In genomic region chr4:132077445-132077844, GRCm38 (mm10) we compare ENCODE assay signal across 11 mouse cellular contexts. TPM values are rescaled to one million over a fixed set of nuclear protein-coding genes. Genes with fewer than 3 reads are reported as not detected.
DNase-seq lines count a peak whose midpoint lies in the region; ATAC-seq and TF ChIP-seq lines count a peak whose summit lies in the region.
"Had no signal": no experiment of that assay in that cellular context is flagged by ENCODE, and none has a peak within 500 bp of the region (broad histone marks: within the 10 kb centered on the region; RNA-seq: fewer than 3 reads in every experiment).

No protein-coding gene starts in this region.

- H3K9me3 ChIP-seq in kidney, embryonic 16.5 days (ENCODE audit: low read length) = no peaks in the 10 kb centered on the region
- H3K9me3 ChIP-seq in intestine, embryonic 16.5 days (ENCODE audit: control insufficient read depth, low read length) = no peaks in the 10 kb centered on the region
- H3K9me3 ChIP-seq in stomach, embryonic 14.5 days (ENCODE audit: control insufficient read depth, low read depth, low read length) = no peaks in the 10 kb centered on the region
- H3K9me3 ChIP-seq: hindbrain, embryonic 15.5 days; midbrain, embryonic 13.5 days had no signal

- H3K27me3 ChIP-seq in kidney, embryonic 16.5 days (ENCODE audit: insufficient read depth, low read length) = no peaks in the 10 kb centered on the region
- no peaks in the 10 kb centered on the region for H3K27me3 ChIP-seq in kidney, adult 2 months (replicated peaks; ENCODE audit: control insufficient read depth, insufficient read depth, low read length)
- H3K27me3 ChIP-seq in intestine, embryonic 16.5 days (replicated peaks; ENCODE audit: control insufficient read depth, insufficient read depth, low read length) = no peaks in the 10 kb centered on the region
- H3K27me3 ChIP-seq in stomach, embryonic 14.5 days (ENCODE audit: control insufficient read depth, insufficient read depth, low read length) = no peaks in the 10 kb centered on the region

- no peak for TF ChIP-seq POLR2A in kidney, adult 2 months (IDR thresholded peaks at IDR 0.05; ENCODE audit: low read depth, low read length)

- H3K27ac ChIP-seq in kidney, embryonic 16.5 days (ENCODE audit: low read length) = peak overlapping the region; percentile 28; the same call in 1 of the 2 replicates
- no peak overlapping the region for H3K27ac ChIP-seq in kidney, adult 2 months (ENCODE audit: insufficient read depth, low read depth, low read length)
- H3K27ac ChIP-seq in brown adipose tissue, adult 24 weeks (replicated peaks; ENCODE audit: low read depth, low read length) = peak overlapping the region; percentile 73
- peak overlapping the region; percentile 60; the same call in 1 of the 2 replicates for H3K27ac ChIP-seq in intestine, embryonic 16.5 days (ENCODE audit: low read length)
- H3K27ac ChIP-seq in stomach, embryonic 14.5 days (ENCODE audit: low read length) = peak overlapping the region; percentile 58; the same call in 1 of the 2 replicates
- H3K27ac ChIP-seq: hindbrain, embryonic 15.5 days; midbrain, embryonic 13.5 days had no signal

- ATAC-seq in kidney, embryonic 16.5 days (ENCODE audit: low FRiP score, low TSS enrichment) = no peak
- ATAC-seq in intestine, embryonic 16.5 days = no peak
- no peak for ATAC-seq in stomach, embryonic 14.5 days (ENCODE audit: insufficient number of reproducible peaks, insufficient read depth, low FRiP score, low read depth)
- ATAC-seq: midbrain, embryonic 13.5 days had no signal

- H3K4me3 ChIP-seq in kidney, embryonic 16.5 days (ENCODE audit: low read length) = no peak overlapping the region
- H3K4me3 ChIP-seq in kidney, adult 2 months (ENCODE audit: insufficient read depth, low read depth, low read length) = no peak overlapping the region
- H3K4me3 ChIP-seq in brown adipose tissue, adult 24 weeks (ENCODE audit: insufficient read depth, low read depth, low read length) = no peak overlapping the region
- no peak overlapping the region for H3K4me3 ChIP-seq in intestine, embryonic 16.5 days (ENCODE audit: low read length)
- no peak overlapping the region for H3K4me3 ChIP-seq in stomach, embryonic 14.5 days (ENCODE audit: low read depth, low read length)
- H3K4me3 ChIP-seq: hindbrain, embryonic 15.5 days; midbrain, embryonic 13.5 days had no signal

- no peaks in the 10 kb centered on the region for H3K36me3 ChIP-seq in kidney, embryonic 16.5 days (ENCODE audit: insufficient read depth, low read length)
- no peaks in the 10 kb centered on the region for H3K36me3 ChIP-seq in kidney, adult 2 months (ENCODE audit: control insufficient read depth, insufficient read depth, low read length)
- H3K36me3 ChIP-seq in intestine, embryonic 16.5 days (ENCODE audit: control insufficient read depth, insufficient read depth, low read length) = no peaks in the 10 kb centered on the region
- H3K36me3 ChIP-seq in stomach, embryonic 14.5 days (ENCODE audit: control insufficient read depth, insufficient read depth, low read length) = no peaks in the 10 kb centered on the region
- H3K36me3 ChIP-seq: hindbrain, embryonic 15.5 days; midbrain, embryonic 13.5 days had no signal

- 71% methylated on average over 7 of the region's 7 CpGs for WGBS in kidney, embryonic 16.5 days
- 78% methylated on average over 7 of the region's 7 CpGs for WGBS in kidney, adult 2 months
- 72% methylated on average over 7 of the region's 7 CpGs for WGBS in intestine, embryonic 16.5 days
- WGBS in stomach, embryonic 14.5 days = 59% methylated on average over 7 of the region's 7 CpGs

- no peak overlapping the region for H3K4me2 ChIP-seq in kidney, embryonic 16.5 days (replicated peaks; ENCODE audit: low read depth, low read length)
- H3K4me2 ChIP-seq in intestine, embryonic 16.5 days (ENCODE audit: low read depth, low read length) = no peak overlapping the region
- no peak overlapping the region for H3K4me2 ChIP-seq in stomach, embryonic 14.5 days (replicated peaks; ENCODE audit: low read depth, low read length)
- H3K4me2 ChIP-seq: hindbrain, embryonic 15.5 days; midbrain, embryonic 13.5 days had no signal

- H3K4me1 ChIP-seq in kidney, embryonic 16.5 days (ENCODE audit: insufficient read depth, low read length) = peaks cover 28% of the 10 kb centered on the region
- peaks cover 13% of the 10 kb centered on the region for H3K4me1 ChIP-seq in kidney, adult 2 months (ENCODE audit: control insufficient read depth, insufficient read depth, low read length)
- H3K4me1 ChIP-seq in brown adipose tissue, adult 24 weeks (ENCODE audit: control insufficient read depth, insufficient read depth, insufficient read length, low read length) = peaks cover 32% of the 10 kb centered on the region
- H3K4me1 ChIP-seq in intestine, embryonic 16.5 days (ENCODE audit: control insufficient read depth, insufficient read depth, low read length) = peaks cover 16% of the 10 kb centered on the region; the same call in 1 of the 2 replicates
- 0 out of 2 replicates have a peak, but pooled peaks cover 2% of the 10 kb centered on the region for H3K4me1 ChIP-seq in stomach, embryonic 14.5 days (ENCODE audit: control insufficient read depth, insufficient read depth, low read length)

- DNase-seq in kidney, adult 2 months = no peak
- DNase-seq in adrenal gland, adult 8-10 months = no peak
- DNase-seq in adrenal gland, adult (ENCODE audit: inconsistent age in 2 of 2, low spot score in 1 of 2) = no peak
- no peak for DNase-seq in testis, postnatal 14 days (ENCODE audit: low spot score)
- DNase-seq: cerebellum, adult 2 months had no signal

- TF ChIP-seq CTCF in kidney, adult 2 months (conservative IDR thresholded peaks at IDR 0.05; ENCODE audit: insufficient read depth, insufficient read length, low read depth, low read length) = no peak

- H3K9ac ChIP-seq in kidney, embryonic 16.5 days (replicated peaks; ENCODE audit: low read length) = no peak overlapping the region
- H3K9ac ChIP-seq in intestine, embryonic 16.5 days (ENCODE audit: low read depth, low read length) = no peak overlapping the region
- no peak overlapping the region for H3K9ac ChIP-seq in stomach, embryonic 14.5 days (replicated peaks; ENCODE audit: low read depth, low read length)
- H3K9ac ChIP-seq: hindbrain, embryonic 15.5 days; midbrain, embryonic 13.5 days had no signal

RNA-seq across cellular contexts. Expression of gene Epb41, which starts 2.3 kb away (rescaled TPM):
- 68.6 and 72.5 TPM in 2 replicates for polyA plus RNA-seq in kidney, embryonic 16.5 days (2015; fragmentation: Nextera tagmentation; extraction: Ambion mirVana)
- polyA plus RNA-seq in kidney, adult 2 months (2012; rRNA removed) = 69.8 and 73.8 TPM in 2 replicates
- 37.1 and 44.1 TPM in 2 replicates for polyA plus RNA-seq in brown adipose tissue, adult 24 weeks (2012; ENCODE audit: insufficient read depth, insufficient read length, missing spikeins)
- 41.5 and 46.8 TPM in 2 replicates for polyA plus RNA-seq in intestine, embryonic 16.5 days (2015; fragmentation: Nextera tagmentation; extraction: Ambion mirVana)
- 55.0 and 57.3 TPM in 2 replicates for polyA plus RNA-seq in stomach, embryonic 14.5 days (2014; fragmentation: Nextera tagmentation; extraction: Ambion mirVana)
- 10 to 100 TPM; 44.7 to 57.0 (median 55.7) TPM for total RNA-seq in adrenal gland, adult 8-10 months (2022)

RNA-seq across cellular contexts. Expression of gene Gm10300, which starts 2.9 kb away (rescaled TPM):
- 0.08 and 0.12 TPM in 2 replicates for polyA plus RNA-seq in kidney, embryonic 16.5 days (2015; fragmentation: Nextera tagmentation; extraction: Ambion mirVana)
- polyA plus RNA-seq in kidney, adult 2 months (2012; rRNA removed) = 0.09 and 0.27 TPM in 2 replicates
- not detected in 2 replicates for polyA plus RNA-seq in brown adipose tissue, adult 24 weeks (2012; ENCODE audit: insufficient read depth, insufficient read length, missing spikeins)
- polyA plus RNA-seq in intestine, embryonic 16.5 days (2015; fragmentation: Nextera tagmentation; extraction: Ambion mirVana) = not detected in 2 replicates
- 0.14 and 0.27 TPM in 2 replicates for polyA plus RNA-seq in stomach, embryonic 14.5 days (2014; fragmentation: Nextera tagmentation; extraction: Ambion mirVana)
- under 1 TPM; 0.17 to 0.65 (median 0.40) TPM for total RNA-seq in adrenal gland, adult 8-10 months (2022)
- polyA plus RNA-seq: hindbrain, embryonic 15.5 days; midbrain, embryonic 13.5 days had no signal
